Mouse (Mus musculus) embryo, embryonic 10 days (tissue): Measurements from ENCODE around the gene Th.

ENCODE experiments used
- DNase-seq: peaks from one replicate; pipeline ENCODE4 v3.0.0-alpha.2; 2015; ENCODE audit warnings: low spot score

The Th gene

DNA sequence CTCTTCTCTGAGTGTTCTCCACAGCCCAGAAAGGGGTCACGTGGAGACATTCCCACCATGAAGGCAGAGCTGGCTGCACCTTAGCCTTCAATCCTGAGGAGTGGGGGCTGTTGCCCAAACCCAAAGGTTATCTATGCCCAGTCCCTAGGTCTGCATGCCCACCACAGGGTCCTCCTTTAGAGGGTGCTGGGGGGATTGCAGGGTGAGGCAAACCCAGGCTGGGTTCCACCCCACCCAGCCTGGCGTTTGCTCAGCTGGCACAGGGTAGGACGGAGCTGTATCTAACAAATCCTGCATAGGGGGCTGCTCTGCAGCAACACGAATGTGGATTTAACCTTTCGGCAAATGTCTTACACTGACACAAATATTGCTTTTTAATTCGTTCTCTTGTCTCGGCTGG lies 29.2 kb downstream of the Th start:
- no peak for DNase-seq

DNA sequence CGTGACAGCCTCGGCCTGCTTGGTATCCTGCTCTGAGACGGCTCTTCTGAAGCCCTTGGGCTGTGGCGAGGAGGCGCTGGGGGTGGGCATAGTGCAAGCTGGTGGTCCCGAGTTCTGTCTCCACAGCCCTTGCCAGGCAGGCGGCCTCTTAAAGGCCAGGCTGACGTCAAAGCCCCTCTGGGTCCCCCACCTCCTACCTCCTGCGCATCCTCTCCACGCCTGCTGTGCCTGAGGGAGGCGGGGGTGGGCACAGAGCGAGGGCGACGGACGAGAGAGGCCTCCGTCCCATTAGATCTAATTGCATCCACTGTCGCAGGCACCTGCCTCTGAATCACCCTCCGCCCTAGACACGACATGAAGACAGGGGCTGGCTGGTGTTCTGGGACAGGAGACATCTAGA lies 31.1 kb downstream of the Th start:
- DNase-seq, result no peak

DNA sequence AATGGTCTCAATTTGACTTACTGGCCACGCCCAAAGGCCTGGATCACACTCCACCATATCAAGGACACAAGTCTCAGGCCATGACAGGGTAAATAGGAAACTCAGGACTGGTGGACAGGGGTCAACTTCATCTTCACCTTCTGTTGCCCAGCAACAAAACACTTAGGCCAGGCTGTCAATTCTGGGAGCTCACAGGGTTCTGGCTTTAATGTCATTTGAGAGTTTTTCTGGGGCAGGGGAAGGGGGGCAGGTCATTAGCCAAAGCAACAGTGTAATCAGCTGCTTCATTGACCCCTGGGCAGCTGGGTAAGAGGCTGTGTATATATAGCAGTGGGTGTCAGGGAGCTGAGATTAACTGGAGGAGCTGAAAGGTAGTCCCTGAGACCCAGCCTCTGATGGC lies 33.5 kb downstream of the Th start:
- DNase-seq, result peak; percentile 69

DNA sequence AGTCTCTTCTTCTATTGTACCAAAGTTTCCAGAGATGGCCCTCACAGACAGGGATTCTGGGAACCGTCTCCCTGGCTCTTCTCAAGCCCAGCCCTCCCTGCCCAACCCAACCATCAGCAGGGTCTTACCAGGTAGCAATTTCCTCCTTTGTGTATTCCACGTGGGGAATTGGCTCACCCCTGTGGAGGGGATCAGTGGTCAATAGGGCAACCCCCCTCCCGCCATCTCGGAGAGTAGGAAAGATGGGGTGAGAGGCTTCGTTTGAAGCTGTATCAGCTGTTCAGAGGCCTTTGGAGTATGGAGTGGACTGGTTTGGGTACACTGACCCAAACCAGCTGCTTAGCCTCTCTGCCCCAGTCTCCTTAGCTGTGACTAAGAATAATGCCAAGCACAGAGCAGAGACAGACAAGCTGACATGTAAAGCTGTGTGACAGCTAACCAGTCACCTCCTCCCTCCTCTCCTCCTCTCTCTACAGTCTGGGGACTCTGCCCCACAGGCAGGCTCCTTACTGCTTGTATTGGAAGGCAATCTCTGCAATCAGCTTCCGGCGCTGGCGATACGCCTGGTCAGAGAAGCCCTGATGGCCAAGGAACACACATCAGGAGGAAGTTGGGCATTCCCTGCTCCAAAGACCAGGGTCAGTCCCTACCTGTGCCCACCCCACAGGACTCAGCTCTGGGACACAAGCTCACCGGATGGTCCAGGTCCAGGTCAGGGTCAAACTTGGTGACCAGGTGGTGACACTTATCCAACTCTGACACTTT lies 34.8 kb downstream of the Th start:
- DNase-seq, result no peak

DNA sequence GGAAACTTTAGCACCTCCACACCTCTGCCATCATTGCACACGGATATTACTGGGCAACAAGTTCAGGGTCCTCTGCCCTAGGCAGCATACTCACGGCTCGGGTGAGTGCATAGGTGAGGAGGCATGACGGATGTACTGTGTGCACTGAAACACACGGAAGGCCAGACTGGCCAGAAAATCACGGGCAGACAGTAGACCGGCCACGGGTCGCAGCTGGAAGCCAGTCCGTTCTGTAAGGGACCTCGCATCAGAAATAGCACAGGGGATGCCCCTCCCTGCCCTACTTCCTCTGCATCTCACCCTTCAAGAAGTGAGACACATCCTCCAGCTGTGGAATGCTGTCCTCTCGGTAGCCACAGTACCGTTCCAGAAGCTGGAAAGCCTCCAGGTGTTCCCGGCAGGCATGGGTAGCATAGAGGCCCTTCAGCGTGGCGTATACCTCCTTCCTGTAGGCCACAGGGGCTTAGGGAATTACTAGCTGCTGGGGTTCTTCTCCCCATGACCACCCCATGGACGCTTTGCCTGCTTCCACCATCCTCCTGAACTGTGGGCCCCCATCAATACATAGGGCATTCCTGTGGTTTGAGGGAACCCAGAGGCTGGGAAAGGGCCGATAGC lies 35.6 kb downstream of the Th start:
- DNase-seq, result no peak

DNA sequence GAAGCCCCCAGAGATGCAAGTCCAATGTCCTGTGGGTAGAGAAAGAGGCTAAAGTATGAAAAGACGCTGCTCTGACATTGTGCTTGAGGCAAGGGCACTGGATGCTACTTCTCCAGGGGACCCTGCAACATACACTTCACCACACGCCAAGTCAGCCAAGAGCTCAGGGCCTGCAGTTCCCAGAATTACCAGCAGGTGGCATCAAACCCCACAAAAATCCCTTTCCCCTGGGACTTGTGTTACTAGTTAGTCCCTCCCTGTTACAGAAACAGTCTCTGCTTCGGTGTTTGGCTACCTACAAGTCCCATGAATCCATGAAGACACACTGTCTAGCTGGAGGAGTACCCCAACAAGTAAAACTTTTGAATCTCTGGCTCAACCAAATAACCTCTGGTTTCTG lies 36.3 kb downstream of the Th start:
- peak; percentile 80 for DNase-seq

DNA sequence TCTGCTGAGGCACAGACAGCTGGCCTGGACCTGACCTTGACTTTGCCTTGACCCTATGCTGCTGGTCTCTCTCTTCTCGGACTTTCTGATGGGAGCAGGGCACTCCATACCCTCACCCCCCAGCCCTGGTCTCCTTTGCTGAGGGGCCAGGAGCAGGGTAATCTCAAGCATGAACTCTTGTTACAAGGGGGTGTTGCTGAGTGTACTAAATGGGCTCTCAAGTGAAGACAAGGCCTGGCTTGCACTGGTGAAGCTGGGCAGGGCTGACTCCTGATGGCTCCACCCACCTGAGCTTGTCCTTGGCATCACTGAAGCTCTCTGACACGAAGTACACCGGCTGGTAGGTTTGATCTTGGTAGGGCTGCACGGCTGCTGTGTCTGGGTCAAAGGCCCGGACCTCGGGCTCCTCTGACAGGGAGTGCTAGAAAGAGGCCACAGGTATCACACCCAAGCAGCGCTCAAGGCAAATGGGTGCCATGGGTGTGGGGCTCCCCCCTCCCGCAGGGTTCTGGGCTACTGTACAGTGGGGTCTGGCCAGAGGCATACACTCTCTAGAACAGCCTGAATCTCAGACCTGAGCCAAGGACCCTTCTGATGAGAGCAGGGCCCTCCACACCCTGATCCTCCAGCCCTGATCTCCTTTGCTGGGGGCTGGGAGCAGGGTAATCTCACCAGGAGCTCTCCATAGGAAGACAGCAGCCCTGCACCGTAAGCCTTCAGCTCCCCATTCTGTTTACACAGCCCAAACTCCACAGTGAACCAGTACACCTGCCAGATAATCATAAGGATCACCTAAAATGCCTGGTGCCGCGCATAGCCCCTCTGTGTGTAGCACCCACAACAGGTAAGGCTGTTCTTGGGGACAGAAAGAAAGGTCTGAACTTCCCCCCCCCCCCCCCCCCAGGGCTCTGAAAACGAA lies 36.9 kb downstream of the Th start:
- no peak for DNase-seq

DNA sequence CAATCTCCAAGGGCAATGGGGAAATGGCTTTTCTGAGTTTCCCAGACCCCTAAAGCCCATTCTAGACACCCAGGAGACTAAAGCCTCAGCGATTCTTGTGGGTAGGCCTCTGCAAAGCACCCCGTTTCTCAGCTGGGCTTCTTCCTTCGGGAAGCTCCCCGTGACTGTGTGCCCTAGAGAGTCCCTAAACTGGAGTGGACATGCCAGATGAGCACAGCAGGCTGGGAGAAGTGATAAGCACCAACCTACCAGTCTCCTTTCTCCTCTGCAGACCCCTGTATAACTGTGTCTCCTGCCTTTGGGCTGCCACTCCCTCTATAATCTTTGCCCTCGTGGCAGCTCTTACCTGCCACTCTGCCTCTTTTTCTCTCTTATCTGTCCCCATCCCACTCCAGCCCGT lies 37.6 kb downstream of the Th start:
- no peak for DNase-seq

DNA sequence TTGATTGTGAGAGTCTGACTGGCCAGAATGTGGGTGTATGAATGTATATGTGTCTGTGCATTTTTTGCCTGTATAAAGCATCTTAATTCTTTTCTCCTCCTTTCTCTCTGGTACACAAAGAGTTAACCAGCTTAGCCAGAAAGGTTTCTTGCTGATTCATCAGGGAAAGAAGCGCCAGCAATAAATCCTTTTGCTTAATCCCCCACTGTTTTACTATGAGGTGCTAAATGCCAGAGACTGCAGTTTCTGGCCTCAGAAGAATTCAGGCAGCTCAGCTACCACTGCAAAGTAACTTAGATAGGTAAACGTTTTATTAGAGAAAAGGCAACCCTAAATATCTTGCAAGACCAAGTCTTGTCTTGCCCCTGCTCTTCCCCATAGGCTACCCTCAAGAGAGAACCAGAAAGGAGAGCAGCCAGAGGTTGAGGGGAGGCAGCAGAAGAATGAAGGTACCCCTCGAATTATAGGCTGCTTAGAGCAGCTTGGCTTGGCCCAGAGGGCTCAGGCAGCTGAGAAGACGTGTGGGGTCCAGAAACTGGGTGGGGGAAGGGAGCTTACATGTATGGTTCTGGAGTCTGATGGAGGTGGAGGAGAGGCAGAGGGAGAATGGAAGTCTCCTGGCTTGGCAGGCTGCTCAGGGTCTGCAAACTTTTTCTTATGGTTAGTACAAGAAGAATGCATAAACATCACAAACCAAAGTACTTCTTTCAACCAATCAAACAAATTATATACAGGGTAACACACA lies 61.3 kb downstream of the Th start:
- DNase-seq, result peak; percentile 5

DNA sequence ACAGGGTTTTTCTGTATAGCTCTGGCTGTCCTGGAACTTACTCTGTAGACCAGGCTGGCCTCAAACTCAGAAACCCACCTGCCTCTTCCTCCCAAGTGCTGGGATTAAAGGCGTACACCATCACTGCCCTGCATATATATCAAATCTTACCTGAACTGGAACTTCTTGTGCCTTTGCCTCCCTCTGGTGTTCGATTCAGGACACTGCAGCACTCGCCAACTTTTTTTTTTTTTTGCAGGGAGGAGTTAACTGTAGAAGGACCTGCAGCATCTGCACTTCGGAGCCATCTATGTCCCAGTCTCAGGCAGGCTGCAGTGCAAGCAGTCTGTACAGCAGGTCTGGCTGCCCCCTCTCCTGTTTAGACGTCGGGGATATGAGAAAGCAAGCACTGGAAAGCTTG lies 80.2 kb downstream of the Th start:
- peak; percentile 41 for DNase-seq
